Mouse (Mus musculus) MEL-GATA-1-ER (cell line): ENCODE results near the gene Chpt1.
A peak's percentile ranks its signal among the peaks of the same experiment; 100 is the strongest.
"Not testable (repeated sequence)": the region's sequence is repeated elsewhere in the genome, so short reads cannot be mapped to it uniquely, and the experiment has no call there.

Experiments used
- DNase-seq: peaks from one replicate; pipeline ENCODE4 v3.0.0-alpha.2; 2012; ENCODE audit warnings: low read depth; ENCODE audit errors: extremely low read depth

Gene Chpt1

DNA sequence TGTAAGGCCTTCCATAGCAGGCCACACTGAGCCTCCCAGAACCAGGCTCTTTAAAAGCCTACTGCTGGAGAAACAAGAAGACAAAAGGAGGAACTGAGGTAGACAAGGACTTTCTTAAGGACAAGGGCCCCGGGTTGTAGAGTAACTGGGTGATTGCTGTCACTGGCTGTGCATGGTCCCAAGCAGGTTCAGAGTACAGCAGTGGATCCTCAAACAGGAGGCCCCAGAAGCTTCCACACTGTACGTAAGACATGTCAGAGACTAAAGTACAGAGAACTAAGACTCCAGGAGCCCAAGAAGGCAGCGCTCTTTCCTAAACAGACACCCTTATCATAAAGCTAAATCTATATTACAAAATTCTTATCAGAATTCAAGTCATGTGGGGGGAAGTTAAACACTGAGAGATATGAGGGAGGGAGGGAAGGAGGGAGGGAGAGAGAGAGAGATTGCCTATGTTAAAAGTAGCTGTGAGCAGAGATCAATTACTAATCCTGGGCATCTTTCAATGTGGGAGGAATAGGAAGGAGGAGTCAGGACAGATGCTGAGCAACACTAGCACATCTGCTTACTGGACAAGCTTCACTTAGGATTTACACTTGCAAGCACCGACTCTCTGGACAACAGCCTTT, 8.8 kb downstream of the Chpt1 start:
- DNase-seq = peak; percentile 28

- DNase-seq = no peak
Observed at GRCm38 (mm10) chr10:88492658-88493057, 11.2 kb downstream of the Chpt1 start.

GRCm38 (mm10) chr10:88491632-88492031, 12.2 kb downstream of the Chpt1 start:
- no peak for DNase-seq

DNA sequence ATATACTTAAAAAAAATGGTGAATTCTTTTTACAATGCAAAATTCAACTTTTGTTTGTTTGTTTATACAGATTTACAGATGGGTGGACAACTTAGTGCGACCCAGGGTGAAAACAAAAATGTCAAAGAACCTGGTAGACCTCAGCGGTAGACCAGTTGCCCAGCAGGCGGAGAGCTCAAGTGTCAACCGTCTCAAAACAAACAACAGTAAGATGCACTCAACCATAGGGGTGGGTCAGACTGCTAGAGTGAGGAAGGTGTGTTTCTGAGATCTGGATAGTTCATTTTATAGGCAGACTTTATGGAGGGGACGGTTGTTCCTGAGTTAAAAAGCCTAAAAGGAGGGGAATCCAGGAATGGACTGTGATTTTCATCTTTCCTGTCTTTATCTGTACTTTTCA, 15.2 kb downstream of the Chpt1 start:
- no peak for DNase-seq

DNA sequence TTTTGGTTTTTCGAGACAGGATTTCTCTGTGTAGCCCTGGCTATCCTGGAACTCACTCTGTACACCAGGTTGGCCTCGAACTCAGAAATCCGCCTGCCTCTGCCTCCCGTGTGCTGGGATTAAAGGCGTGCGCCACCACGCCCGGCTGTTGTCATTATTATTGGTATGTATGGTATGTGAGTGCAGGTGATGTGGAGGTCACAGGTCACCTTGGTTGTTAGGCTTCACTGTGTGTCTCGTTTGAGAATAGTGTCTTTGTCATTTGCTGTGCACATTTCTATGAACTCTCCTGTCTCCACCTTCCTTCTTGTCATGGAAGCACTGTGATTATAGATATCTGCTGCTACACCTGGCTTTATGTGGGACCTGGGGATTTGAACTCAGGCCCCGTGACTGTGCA, 21.0 kb downstream of the Chpt1 start:
- DNase-seq = not testable (repeated sequence)

DNA sequence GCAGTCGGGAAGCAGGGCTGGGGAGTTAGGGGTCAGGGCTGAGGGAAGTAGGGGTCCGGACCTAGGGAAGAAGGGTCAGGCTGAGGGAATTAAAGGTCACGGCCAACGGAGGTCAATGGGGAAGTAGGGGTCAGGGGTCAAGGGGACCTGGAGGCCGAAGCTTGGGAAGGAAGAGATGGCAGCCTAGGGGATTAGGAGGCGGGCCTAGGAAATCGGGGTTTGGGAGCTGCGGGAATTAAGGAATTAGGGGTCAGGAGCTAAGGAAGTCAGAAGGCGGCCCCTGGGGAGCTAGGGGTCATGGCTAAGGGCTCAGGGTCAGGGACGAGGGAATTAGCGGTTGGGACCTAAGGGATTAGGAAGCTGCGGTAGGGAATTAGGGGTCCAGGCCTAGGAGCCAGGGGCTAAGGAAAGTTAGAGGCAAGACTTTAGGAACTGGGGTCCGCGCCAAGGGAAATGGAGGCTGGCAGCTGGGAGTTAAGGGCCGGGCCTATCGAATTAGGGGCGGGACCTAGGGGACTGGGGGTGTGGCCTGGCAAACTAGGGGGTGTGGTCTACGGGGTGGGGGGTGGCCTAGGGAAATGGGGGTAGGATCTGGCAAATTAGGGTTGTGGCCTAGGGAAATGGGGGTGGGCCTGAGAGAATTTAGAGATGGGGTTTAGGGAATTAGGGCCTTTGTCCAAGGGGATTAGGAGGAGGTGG, 43.6 kb downstream of the Chpt1 start:
- DNase-seq = no peak

- DNase-seq = no peak
Observed at GRCm38 (mm10) chr10:88459502-88459992, 44.3 kb downstream of the Chpt1 start, which contains the start of gene Sycp3. Gene Sycp3, plus strand, starts transcription at chr10:88459569.

DNA sequence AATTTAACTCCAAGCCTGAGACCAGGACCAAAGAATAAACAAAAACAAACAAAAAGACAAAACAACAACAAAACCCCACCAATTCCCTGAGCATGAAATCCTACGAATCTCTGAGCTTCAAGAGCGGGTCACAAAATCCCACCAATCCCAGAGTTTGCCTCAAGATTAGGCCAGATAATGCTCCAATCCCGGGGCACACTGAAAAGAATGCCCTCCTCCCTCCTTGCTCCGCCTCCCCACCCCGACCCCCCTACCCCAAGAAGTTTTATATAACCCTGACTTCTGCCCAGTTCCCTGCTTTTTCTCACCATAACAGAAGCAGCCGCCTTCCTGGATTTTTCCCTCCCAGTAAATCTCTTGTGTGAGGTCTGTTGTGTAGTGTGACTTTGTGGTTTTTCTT, 46.1 kb downstream of the Chpt1 start:
- no peak for DNase-seq

DNA sequence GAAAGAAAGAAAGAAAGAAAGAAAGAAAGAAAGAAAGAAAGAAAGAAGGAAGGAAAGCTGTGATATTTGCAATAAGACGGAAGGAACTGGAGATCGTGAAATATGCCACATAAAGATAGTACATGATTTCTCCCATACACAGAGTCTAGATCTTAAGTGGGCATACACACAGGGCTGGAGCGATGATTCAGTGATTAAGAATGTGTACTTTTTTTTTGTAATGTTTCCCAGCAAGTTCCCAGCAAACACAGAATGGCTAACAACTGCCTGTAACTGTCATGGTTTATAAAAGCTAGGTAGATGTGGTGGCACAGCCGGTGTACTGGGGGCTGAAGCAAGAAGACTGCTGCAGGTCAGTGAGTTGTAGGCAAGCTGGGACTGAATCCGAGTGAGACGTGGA, 51.9 kb downstream of the Chpt1 start:
- no peak for DNase-seq

- DNase-seq = no peak
Observed at GRCm38 (mm10) chr10:88451221-88451620, 52.7 kb downstream of the Chpt1 start.

DNA sequence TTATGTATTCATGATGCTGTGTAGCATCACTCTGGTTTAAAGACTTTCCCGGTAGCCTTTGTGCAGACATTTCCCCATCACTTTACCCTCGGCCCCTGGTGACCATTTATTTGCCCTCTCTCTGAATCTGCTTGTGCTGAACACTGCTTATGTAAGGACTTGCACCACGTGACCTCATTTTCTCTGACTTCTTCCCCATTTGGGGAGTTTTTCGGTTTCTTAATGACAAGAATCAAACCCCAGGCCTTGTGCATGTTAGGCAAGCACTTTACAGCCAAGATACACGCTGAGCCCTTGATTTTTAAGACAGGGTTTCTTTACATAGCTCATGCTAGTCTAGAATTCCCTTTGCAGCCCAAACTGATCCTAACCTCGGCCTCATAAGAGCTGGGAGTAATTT, 62.6 kb downstream of the Chpt1 start:
- no peak for DNase-seq

DNA sequence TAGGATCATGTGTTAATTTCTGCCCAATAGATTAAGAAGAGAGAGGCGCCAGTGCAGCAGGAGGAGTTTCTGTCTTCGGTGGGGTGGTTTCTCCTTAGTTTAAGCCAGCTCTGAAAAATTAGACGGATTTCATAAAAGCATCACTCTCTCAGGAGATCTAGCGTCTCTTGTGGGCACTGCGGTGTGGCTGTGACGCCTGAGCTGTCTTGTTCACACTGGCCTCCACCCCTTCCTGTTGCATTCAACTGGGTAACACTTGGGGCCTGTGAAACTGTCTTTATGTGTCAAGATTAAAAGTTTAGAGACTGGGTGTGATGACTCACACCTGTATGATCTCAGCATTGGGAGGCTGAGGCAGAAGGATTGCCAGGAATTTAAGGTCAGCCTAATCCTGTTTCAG, 75.9 kb downstream of the Chpt1 start:
- DNase-seq = no peak

GRCm38 (mm10) chr10:88426896-88427295, 77.0 kb downstream of the Chpt1 start:
- DNase-seq = no peak

DNA sequence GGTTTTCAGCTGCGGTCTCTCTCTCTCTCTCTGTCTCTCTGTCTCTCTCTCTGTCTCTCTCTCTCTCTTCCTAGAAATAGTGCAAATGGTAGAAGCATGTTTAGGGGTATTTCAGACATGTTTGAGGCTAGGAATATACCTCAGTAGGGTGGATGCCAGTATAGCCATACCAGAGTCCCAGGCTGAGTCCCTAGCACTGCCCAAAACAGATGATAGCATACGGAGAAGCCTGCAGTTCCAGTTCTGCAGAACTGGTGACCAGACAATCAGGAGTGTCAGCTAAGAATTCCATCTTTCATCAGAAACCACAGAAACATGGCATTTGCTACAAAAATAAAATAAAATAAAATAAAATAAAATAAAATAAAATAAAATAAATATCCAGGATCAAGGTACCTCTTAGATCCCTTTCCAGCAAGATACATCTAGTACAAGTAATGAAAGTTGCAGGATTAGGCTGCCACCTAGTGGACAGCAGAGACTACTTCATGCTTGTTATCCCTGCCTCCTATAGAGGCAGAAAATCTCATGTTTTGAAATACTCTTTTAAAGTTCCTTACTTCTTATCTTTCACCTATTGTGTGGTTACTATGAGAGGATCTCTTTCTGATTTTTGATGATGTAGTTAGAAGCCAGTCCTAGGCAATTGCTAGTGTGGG, 77.6 kb downstream of the Chpt1 start:
- peak; percentile 43 for DNase-seq

DNA sequence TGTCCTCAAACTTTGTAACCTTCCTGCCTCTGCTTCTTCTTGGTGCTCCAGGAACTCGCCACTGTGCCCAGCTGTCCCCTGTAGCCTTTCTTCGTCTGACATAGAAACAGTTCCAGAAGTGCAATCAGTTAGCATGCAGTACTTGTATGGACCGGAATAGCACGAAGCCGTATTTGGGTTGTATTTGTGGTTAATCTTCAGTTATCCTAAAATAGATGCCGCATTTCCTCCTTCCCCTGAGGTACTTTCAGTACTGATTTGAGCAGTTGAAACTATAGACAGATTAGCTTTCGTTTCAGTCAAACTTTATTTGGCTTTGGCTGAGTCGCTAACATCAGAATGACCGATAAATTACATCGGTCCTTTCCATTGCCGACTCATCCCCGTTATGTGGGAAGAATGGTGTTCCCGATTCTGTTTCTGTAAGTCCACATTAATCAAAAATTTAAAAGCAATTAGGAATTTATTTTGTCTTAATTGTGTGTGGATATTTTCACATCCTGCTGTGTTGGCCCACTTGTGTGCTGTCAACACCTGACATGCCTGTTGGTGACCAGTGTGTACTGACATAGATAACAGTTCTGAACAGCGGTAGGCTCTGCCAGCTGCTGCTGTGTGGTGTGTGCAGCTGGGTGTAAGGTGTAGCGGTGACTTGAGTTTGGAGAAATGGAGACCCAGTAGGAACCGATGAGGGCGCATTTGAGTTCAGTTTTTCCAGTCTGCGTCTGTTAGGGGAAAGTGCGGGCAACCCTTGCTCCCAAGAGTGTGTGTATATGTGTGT, 83.0 kb downstream of the Chpt1 start:
- no peak for DNase-seq

DNA sequence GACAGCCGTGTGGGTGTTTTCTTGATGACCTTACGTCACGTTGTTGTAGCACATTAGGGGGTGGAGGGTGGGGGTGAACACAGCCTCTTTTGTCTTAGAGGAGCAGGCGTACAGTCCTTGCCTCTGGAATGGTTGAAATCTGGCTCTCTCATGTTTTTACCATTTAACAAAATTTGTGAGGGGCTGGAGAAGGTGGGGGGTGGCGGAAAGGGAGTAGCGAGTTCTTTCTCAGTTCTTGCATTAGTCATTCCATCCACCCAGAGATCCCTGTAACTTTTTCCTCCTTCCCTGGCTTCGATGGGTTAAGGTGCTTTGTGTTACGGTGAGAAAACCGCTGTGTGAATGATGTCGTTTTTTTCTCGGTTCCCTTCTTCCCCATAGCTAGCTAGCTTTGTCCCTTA, 83.7 kb downstream of the Chpt1 start:
- no peak for DNase-seq

- DNase-seq = no peak
Observed at GRCm38 (mm10) chr10:88417686-88418085, 86.2 kb downstream of the Chpt1 start.

- DNase-seq = no peak
Observed at GRCm38 (mm10) chr10:88412290-88412995, 91.4 kb downstream of the Chpt1 start.

DNA sequence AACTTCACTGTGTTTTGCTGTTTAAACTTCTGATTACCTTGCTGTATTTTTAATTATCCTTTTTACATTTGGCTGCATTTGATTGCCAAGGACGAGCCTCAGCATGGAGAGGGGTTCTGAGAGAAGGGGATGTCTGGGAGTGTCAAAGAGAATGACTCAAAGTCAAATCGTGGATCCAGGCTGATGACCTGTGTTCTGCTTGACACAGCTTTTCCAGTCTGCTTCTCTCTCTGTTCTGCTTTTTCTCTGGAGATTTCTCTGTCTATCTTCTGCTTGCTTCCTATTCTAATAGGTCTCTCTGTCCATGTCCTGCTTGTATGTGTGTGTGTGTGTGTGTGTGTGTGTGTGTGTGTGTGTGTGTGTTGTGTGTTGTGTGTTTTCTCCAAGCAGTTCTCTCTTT, 94.1 kb downstream of the Chpt1 start:
- no peak for DNase-seq

DNA sequence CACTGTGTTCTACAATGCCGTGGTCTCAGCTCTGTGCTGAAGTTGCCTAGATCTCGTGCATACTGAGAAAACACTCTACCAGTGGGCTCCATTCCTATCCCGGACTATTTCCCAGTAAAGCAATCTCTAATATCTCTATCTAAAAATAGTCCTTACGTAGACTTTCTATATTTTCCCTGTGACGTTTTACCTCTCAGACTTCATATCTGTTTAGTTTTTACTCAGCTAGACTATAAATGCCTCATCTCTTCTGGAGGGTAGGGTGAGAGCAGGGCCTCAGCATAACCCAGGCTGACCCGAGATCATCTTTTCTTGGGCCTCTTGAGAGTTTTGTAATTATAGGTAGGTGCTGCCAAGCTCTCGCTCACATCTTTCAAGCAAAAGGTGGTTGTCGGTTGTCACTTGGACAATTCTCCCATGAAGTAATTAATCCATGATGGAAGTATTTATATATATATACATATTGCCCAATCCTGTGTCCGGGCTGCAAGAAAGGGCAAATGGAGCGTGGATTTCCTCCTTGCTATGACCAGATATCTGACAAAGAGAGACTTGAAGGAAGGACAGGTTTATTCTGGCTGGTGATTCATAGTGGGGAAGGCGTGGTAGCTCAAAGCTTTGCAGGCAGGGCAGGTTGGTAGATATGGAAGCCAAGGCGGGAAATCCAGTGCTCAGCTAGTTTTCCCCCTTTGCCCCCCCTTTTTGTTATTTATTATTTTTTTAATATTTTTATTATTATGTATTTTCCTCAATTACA, 95.8 kb downstream of the Chpt1 start:
- DNase-seq = no peak
